Mouse (Mus musculus) bone marrow macrophage, adult 2 months (primary cell): ENCODE data around the gene Gm13030.

ENCODE experiments used
- CTCF ChIP-seq: IDR thresholded peaks from 2 replicates; pipeline ENCODE4 v1.5.1; 2012; ENCODE audit warnings: low read depth, mild to moderate bottlenecking, low read length, moderate library complexity
- POLR2A ChIP-seq: IDR thresholded peaks from 2 replicates; pipeline ENCODE4 v1.6.1; 2012; ENCODE audit warnings: mild to moderate bottlenecking, low read depth, low read length, borderline replicate concordance

DNA sequence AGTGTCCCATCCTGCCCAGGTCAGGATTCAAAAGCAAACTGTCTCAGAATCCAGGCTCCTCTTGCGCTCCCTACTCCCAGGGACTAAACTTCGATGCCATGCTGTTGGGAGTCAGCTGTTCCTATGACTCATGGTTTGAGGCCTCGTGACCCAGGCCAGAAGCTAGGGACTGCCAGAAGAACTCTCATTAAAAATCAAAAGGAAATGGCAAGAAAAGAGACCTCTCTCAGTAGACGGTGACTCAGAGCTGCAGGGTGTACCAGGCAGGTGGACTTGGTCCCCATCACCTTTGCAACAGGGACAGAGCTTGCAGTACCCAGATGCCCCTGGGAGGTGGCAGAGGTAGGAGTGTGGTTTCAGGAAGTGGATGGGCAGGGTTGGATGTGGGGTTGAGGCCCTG lies 4.0 kb upstream of the Gm13030 start, which contains the start of gene Pla2g2e:
- TF ChIP-seq POLR2A: no peak
- no peak for TF ChIP-seq CTCF
